Mouse (Mus musculus): Measurements from ENCODE around the gene Mrps36.
"Not testable (repeated sequence)": the region's sequence is repeated elsewhere in the genome, so short reads cannot be mapped to it uniquely, and the experiment has no call there.

The Mrps36 gene

GRCm38 (mm10) chr13:100731462-100732046 lies 12.9 kb downstream of the Mrps36 start:
- DNase-seq: peak; percentile 4 to 5

GRCm38 (mm10) chr13:100730861-100731176 lies 13.6 kb downstream of the Mrps36 start, which contains the start of gene Cdk7:
Gene Cdk7 (minus strand): TSS chr13:100730939.
- peak; percentile 93 for DNase-seq

GRCm38 (mm10) chr13:100730153-100730860 lies 14.2 kb downstream of the Mrps36 start:
- DNase-seq: peak in 1 of 2 experiments; percentile 36

GRCm38 (mm10) chr13:100728530-100728929 lies 15.9 kb downstream of the Mrps36 start:
- DNase-seq: not testable (repeated sequence)

- no peak for DNase-seq
These were observed 16.4 kb downstream of the Mrps36 start for GRCm38 (mm10) chr13:100728086-100728485.

GRCm38 (mm10) chr13:100725194-100725593 lies 19.3 kb downstream of the Mrps36 start:
- DNase-seq: no peak

- no peak for DNase-seq
These were observed 20.3 kb downstream of the Mrps36 start for GRCm38 (mm10) chr13:100724051-100724754.

- DNase-seq: no peak
These were observed 22.8 kb downstream of the Mrps36 start for GRCm38 (mm10) chr13:100721656-100722055.

- no peak for DNase-seq
These were observed 29.0 kb downstream of the Mrps36 start for GRCm38 (mm10) chr13:100715467-100715866.

GRCm38 (mm10) chr13:100706206-100706605 lies 38.3 kb downstream of the Mrps36 start:
- DNase-seq: no peak

GRCm38 (mm10) chr13:100703468-100703867 lies 41.0 kb downstream of the Mrps36 start:
- peak in 1 of 2 experiments; percentile 2 for DNase-seq

GRCm38 (mm10) chr13:100698866-100699265 lies 45.6 kb downstream of the Mrps36 start:
- no peak for DNase-seq

- no peak for DNase-seq
These were observed 46.9 kb downstream of the Mrps36 start for GRCm38 (mm10) chr13:100697541-100697940.

GRCm38 (mm10) chr13:100687513-100687912 lies 56.9 kb downstream of the Mrps36 start:
- no peak for DNase-seq
